Mouse (Mus musculus) gastrocnemius, postnatal 4 days (tissue): ENCODE results near the gene Baiap2l2. TPM values are rescaled to one million over a fixed set of nuclear protein-coding genes. Genes with fewer than 3 reads are reported as not detected.

Experiments
- DNase-seq, 2 experiments: peaks; one replicate each; pipeline ENCODE4 v3.0.0; 2021 to 2022; ENCODE audit warnings: low spot score in 2 of 2, mixed read lengths in 2 of 2
- total RNA-seq, 2 experiments: library from RNA; stranded (reverse); gene quantifications; 2 replicates each; pipeline ENCODE4 v1.2.3; 2021

The Baiap2l2 gene
- total RNA-seq, 2 experiments from 2014 or later = 5.0 to 9.0 TPM

GRCm38 (mm10) chr15:79219572-79219971 is 65.8 kb downstream of the Baiap2l2 start:
- no peak for DNase-seq

- DNase-seq = no peak
Measured at GRCm38 (mm10) chr15:79216191-79216590, 69.1 kb downstream of the Baiap2l2 start.

- no peak for DNase-seq
Measured at GRCm38 (mm10) chr15:79213591-79213990, 71.7 kb downstream of the Baiap2l2 start.

- DNase-seq = no peak
Measured at GRCm38 (mm10) chr15:79212750-79213446, 72.4 kb downstream of the Baiap2l2 start.

- no peak for DNase-seq
Measured at GRCm38 (mm10) chr15:79210357-79210756, 75.0 kb downstream of the Baiap2l2 start.

- no peak for DNase-seq
Measured at GRCm38 (mm10) chr15:79208758-79209439, 76.4 kb downstream of the Baiap2l2 start.

GRCm38 (mm10) chr15:79208211-79208610 is 77.1 kb downstream of the Baiap2l2 start:
- DNase-seq = no peak

Other genes with a start within 250 kb of the Baiap2l2 start
- gene Galr3, start 243.7 kb downstream of the Baiap2l2 start, total RNA-seq = not detected
- gene Ankrd54, start 222.6 kb downstream of the Baiap2l2 start, total RNA-seq = 10 to 100 TPM; 11.6 to 13.5 TPM
- 100 to 1,000 TPM; 106 to 111 TPM for gene Eif3l, start 210.4 kb downstream of the Baiap2l2 start, total RNA-seq
- 10 to 100 TPM; 26.5 to 29.4 TPM for gene Micall1, start 176.6 kb downstream of the Baiap2l2 start, total RNA-seq
- 10 to 100 TPM; 72.2 to 92.4 TPM for gene Polr2f, start 144.5 kb downstream of the Baiap2l2 start, total RNA-seq
- 1 to 10 TPM in 1 of 2 experiments, under 1 TPM in 1; 0.96 to 1.6 TPM for gene 1700088E04Rik, start 144.3 kb downstream of the Baiap2l2 start, total RNA-seq
- 10 to 100 TPM; 11.6 to 13.7 TPM for gene Sox10, start 120.3 kb downstream of the Baiap2l2 start, total RNA-seq
- 10 to 100 TPM; 21.9 to 24.2 TPM for gene Pick1, start 56.4 kb downstream of the Baiap2l2 start, total RNA-seq
- gene Gm49486, start 56.1 kb downstream of the Baiap2l2 start, total RNA-seq = 1 to 10 TPM; 1.2 TPM
- gene Slc16a8, start 30.8 kb downstream of the Baiap2l2 start, total RNA-seq = under 1 TPM; 0.29 to 0.36 TPM
- gene Pla2g6, start 42.9 kb upstream of the Baiap2l2 start, total RNA-seq = 10 to 100 TPM; 11.5 to 15.7 TPM
- 1 to 10 TPM; 3.8 to 4.0 TPM for gene Maff, start 61.1 kb upstream of the Baiap2l2 start, total RNA-seq
- gene Tmem184b, start 118.0 kb upstream of the Baiap2l2 start, total RNA-seq = 10 to 100 TPM; 72.4 to 77.4 TPM
- 10 to 100 TPM; 81.1 to 89.2 TPM for gene Csnk1e, start 170.0 kb upstream of the Baiap2l2 start, total RNA-seq
- under 1 TPM in 1 of 2 experiments, not detected in 1; 0.13 TPM for gene Kcnj4, start 219.7 kb upstream of the Baiap2l2 start, total RNA-seq
- 10 to 100 TPM; 49.1 to 55.1 TPM for gene Kdelr3, start 230.9 kb upstream of the Baiap2l2 start, total RNA-seq